Mouse (Mus musculus) left cerebral cortex, adult 6 months (tissue): ENCODE data around the gene Ppp2r5c. TPM values are rescaled to one million over a fixed set of nuclear protein-coding genes. Genes with fewer than 3 reads are reported as not detected.

Experiments used
- long read RNA-seq, 2 experiments: library from polyadenylated mRNA; unstranded; transcript quantifications; one replicate each; pipeline ENCODE4 v2.0.0; 2019 to 2020
- polyA plus RNA-seq: library from polyadenylated mRNA; unstranded; fragments of <200 nt; fragmentation: Nextera tagmentation; gene quantifications from 2 replicates; pipeline ENCODE4 v1.2.3, GENCODE M21; 2021

Gene Ppp2r5c
- 135 and 209 TPM in 2 replicates for polyA plus RNA-seq
- long read RNA-seq, experiment 1, full-length matches to known transcripts: 118 of 226 reads
- long read RNA-seq, experiment 1, partial matches to known transcripts: 68 of 226 reads
- long read RNA-seq, experiment 1, other reads (novel, unspliced or antisense): 40 of 226 reads
- long read RNA-seq, experiment 2, full-length matches to known transcripts: 33 of 172 reads
- long read RNA-seq, experiment 2, partial matches to known transcripts: 56 of 172 reads
- long read RNA-seq, experiment 2, other reads (novel, unspliced or antisense): 83 of 172 reads

DNA sequence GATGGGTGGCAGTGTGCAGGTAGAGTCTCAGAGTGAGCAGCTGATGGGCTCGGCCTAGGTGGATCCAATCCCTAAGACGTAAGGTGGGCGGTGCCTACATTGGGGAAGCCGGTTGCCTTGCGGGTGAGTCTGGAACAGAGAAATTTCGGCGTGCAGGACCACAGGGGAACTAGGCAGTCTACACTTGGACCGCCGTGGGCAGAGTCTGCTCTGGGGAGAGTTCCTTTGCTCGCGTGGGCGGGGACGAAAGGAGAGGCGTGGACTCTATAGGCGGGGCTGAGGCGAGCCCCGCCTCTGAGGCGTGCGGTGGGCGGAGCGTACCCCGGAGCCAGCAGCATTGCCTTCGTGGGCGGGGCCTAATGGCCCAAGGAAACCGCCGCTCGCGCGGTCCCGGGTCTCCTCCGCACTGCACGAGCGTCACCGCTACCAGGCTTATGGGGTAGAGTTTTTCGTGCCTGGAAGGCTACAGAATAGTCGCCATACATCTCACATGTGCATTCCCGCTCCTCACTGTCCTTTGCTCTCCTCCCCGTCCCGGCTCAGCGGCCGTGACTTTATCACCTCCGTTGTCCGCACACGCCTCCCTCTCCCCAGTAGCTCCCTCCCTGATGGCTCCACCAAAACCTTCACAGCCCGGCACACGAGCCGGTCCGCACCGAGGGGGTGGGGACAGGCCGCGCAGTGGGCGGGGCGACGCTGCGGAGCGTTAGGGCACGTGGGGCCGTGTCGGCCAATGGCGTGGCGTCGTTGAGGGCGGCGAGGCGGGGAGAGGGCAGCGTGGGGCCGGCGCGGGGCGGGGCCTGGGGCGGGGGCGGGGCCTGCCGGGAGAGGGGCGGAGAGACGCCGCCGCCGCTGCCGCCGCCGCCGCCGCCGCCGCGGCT is at the start of gene Ppp2r5c:
Ppp2r5c (plus strand) TSS at position 831 of the 881 bp plus-strand sequence.

DNA sequence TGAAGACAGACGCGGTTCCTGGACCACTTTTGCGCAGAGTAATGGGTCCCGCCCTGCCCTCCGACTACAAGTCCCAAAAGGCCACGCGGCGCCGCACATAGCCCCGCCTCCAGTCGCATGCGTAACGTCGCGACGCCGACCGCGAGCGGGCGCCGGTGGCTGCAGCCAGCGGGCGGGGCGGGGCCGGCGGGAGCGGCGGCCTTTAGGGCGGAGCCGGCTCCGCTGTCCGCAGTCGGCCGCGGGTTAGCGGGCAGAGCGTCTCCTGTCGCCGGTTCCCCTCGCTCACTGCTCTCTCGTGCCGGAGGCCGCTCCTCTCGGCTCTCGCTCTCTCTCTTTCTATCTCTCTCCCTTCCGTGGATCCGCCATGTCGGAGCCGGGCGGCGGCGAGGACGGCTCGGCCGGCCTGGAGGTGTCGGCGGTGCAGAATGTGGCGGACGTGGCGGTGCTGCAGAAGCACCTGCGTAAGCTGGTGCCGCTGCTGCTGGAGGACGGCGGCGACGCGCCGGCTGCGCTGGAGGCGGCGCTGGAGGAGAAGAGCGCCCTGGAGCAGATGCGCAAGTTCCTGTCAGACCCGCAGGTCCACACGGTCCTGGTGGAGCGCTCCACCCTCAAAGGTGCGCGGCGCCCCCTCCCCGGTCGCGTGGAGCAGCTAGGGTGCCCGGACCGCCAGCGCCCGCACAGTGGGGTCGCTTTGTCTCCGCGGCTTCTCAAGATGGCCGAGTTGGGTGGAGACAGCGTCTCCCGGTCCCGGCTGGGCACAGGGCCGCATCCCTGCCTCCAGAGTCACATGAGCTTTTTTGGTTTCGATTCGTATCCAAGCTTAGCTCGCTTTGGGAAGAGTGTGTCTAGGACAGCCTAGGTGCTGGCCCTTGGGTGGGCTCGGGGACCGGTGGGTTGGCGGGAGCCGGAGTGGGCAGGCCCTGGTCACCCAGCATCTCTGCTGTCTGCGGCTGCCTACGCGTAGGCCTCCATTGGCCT is 154.6 kb downstream of the Ppp2r5c start, which contains the start of gene Dync1h1:
Dync1h1 (plus strand) TSS at position 212 of the 978 bp plus-strand sequence.

Other genes with a start within 250 kb of the Ppp2r5c start
- gene Dio3, start 168.1 kb upstream of the Ppp2r5c start, polyA plus RNA-seq: 0.31 and 0.60 TPM in 2 replicates
- 32.0 and 42.2 TPM in 2 replicates for gene Dync1h1, start 154.3 kb downstream of the Ppp2r5c start, polyA plus RNA-seq
- gene 1700001K19Rik, start 235.5 kb downstream of the Ppp2r5c start, polyA plus RNA-seq: not detected in 2 replicates